Mouse (Mus musculus) thymus, adult 2 months (tissue): ENCODE results near the gene Nedd1. TPM values are rescaled to one million over a fixed set of nuclear protein-coding genes. Genes with fewer than 3 reads are reported as not detected.

Experiments used
- DNase-seq: peaks from one replicate; pipeline ENCODE4 v3.0.0; 2021
- H3K27ac ChIP-seq: fragments of 200-500 bp; 2 replicates; pipeline ENCODE4 v1.5.1; 2012; ENCODE audit warnings: low read length, control low read depth; ENCODE audit not compliant: control insufficient read depth, insufficient read depth
- H3K27me3 ChIP-seq: fragments of 200-500 bp; 2 replicates; pipeline ENCODE4 v1.6.1; 2012; ENCODE audit warnings: mild to moderate bottlenecking, low read length, moderate library complexity, mixed read lengths; ENCODE audit not compliant: control insufficient read depth, insufficient read depth
- H3K36me3 ChIP-seq: fragments of 200-500 bp; 2 replicates; pipeline ENCODE4 v1.6.1; 2012; ENCODE audit warnings: mild to moderate bottlenecking, low read length, moderate library complexity; ENCODE audit not compliant: control insufficient read depth, insufficient read depth
- H3K4me1 ChIP-seq: fragments of 200-500 bp; replicated peaks from 2 replicates; pipeline ENCODE4 v1.6.1; 2012; ENCODE audit warnings: low read length; ENCODE audit not compliant: control insufficient read depth, insufficient read depth
- H3K4me3 ChIP-seq: fragments of 200-500 bp; 2 replicates; pipeline ENCODE4 v1.5.1; 2012; ENCODE audit warnings: mild to moderate bottlenecking, low read length, control low read depth, moderate library complexity; ENCODE audit not compliant: control insufficient read depth, insufficient read depth
- CTCF ChIP-seq: fragments of 200-500 bp; IDR thresholded peaks from 2 replicates; pipeline ENCODE4 v1.5.1; 2012; ENCODE audit warnings: mild to moderate bottlenecking, control low read depth, low read length, moderate library complexity, borderline replicate concordance; ENCODE audit not compliant: control insufficient read depth, poor library complexity, insufficient read depth; ENCODE audit errors: extremely low read depth
- POLR2A ChIP-seq: fragments of 200-500 bp; IDR thresholded peaks from 2 replicates; pipeline ENCODE4 v1.6.1; 2012; ENCODE audit warnings: mild to moderate bottlenecking, low read length, control low read depth, moderate library complexity; ENCODE audit not compliant: control insufficient read depth, poor library complexity, insufficient read depth; ENCODE audit errors: extremely low read depth
- WGBS: fragments of 180-500 bp; shearing (Covaris S2); methylation state at CpG from one replicate; pipeline ENCODE4 v1.1.7; 2018; 5-methylcytosine and 5-hydroxymethylcytosine counted together
- polyA plus RNA-seq: library from polyadenylated mRNA; depleted of rRNA; stranded (reverse); fragments of >200 nt; gene quantifications from 2 replicates; pipeline ENCODE4 v1.2.3, GENCODE M21; 2012

Gene Nedd1
- polyA plus RNA-seq, 1 experiment, result 9.4 TPM

GRCm38 (mm10) chr10:92643995-92644394 is 78.2 kb downstream of the Nedd1 start:
- Histone ChIP-seq H3K4me1 (no peaks in the 10 kb centered on the region), H3K27me3 (no peaks in the 10 kb centered on the region), H3K36me3 (no peaks in the 10 kb centered on the region), H3K4me3 (no peak overlapping the region), H3K27ac (no peak overlapping the region)
- no peak for DNase-seq
- WGBS, result 84% methylated on average over 8 of the region's 8 CpGs
- TF ChIP-seq POLR2A, result no peak
- no peak for TF ChIP-seq CTCF

GRCm38 (mm10) chr10:92641032-92641431 is 81.2 kb downstream of the Nedd1 start:
- H3K4me1 ChIP-seq, result no peaks in the 10 kb centered on the region
- H3K4me3 ChIP-seq, result no peak overlapping the region
- no peaks in the 10 kb centered on the region for H3K36me3 ChIP-seq
- no peaks in the 10 kb centered on the region for H3K27me3 ChIP-seq
- DNase-seq, result no peak
- no peak for TF ChIP-seq POLR2A
- no peak for TF ChIP-seq CTCF
- H3K27ac ChIP-seq, result no peak overlapping the region
